Mouse (Mus musculus) telencephalon, adult 2 months (tissue): Measurements from ENCODE around the gene Zfp609.

Source experiments
- DNase-seq: peaks from one replicate; pipeline ENCODE4 v3.0.0-alpha.2; 2011; ENCODE audit warnings: low read depth, low spot score

Gene Zfp609

DNA sequence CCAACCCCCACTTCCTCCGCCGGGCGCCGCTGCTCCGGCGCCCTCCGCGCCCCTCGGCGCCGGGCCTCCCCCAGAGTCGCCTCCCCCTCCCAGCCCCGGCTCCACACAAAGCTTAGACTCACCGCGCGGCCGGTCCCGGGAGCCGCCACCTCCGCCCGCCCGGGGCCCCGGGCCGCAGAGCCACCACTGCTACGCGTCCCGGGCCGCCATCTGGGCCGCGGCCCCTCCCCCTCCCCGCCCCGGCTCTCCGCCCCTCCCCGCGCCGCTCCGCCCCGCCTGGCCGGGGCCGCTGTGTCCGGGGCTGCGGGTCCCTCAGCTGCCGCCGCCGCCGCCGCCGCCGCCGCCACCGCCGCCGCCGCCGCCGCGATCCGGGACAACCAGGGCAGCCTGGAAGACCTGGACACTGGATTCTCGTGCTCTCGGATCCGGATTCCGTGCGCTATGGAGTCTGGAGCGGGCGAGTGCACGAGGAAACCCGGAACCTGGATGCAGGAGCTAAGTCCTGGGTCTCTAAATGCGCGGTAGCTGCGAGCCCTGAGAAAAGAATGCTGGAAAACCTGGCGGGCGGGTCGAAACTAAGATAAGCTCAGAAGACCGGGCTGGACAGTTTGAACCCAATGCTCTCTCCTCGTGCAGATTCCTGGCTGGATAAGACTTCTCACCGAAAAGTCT lies at the start of gene Zfp609:
Gene Zfp609, minus strand, starts transcription at position 221 of the 672 bp plus-strand sequence.
- peak; percentile 85 for DNase-seq

DNA sequence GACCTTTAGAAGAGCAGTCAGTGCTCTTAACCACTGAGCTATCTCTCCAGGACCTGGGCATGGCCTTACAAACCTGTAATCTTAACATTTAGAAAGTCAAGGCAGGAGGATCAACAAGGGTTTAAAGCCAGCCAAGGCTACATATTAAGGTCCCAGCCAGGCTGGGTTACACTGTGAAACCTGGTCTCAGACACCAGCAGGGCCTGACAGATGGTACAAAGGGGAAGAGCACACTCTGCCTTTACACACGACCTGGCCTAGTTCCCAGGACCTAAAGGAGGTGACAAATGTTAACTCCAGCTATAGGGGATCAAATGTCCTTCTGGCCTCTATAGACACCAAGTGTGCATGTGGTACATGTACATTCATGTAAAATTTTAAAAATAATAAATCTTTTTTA lies 32.3 kb upstream of the Zfp609 start:
- DNase-seq: no peak

DNA sequence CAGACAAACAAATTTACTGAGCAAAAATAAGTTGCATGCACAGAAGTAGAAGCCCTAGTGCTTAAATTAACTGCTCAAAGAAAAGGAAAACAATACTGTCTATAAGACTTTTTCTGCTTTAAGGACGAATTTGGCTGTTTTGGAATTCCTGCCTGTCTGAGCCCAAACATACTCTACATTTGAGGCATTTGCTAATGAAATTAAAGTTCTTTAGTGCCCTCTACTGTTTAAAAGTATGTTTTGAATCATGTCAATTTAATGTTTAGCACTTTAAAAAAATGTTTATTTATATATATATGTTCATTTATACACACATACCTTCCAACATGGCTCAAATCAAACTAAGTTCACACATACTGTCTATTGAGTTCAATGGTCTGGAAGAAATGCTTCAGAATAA lies 22.8 kb upstream of the Zfp609 start:
- no peak for DNase-seq

DNA sequence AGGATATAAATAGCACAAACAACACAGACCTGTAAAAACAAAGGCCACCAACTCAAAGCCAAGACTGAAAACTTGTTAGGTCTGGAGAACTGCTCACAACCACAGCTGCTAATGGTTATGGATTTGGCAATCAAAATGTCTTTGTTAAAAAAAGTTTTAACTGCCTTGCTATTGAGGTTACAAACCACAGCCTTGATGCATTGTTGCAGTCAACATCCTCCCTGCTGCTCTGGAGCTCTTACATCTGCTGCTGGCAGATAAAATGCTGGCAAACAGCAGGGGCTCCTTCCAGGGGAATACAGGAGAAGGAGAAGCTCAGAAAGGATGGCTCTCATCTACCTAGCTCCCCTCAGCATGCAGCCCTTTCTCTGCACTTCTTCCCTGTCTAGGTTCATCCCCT lies 20.8 kb upstream of the Zfp609 start:
- DNase-seq: no peak

DNA sequence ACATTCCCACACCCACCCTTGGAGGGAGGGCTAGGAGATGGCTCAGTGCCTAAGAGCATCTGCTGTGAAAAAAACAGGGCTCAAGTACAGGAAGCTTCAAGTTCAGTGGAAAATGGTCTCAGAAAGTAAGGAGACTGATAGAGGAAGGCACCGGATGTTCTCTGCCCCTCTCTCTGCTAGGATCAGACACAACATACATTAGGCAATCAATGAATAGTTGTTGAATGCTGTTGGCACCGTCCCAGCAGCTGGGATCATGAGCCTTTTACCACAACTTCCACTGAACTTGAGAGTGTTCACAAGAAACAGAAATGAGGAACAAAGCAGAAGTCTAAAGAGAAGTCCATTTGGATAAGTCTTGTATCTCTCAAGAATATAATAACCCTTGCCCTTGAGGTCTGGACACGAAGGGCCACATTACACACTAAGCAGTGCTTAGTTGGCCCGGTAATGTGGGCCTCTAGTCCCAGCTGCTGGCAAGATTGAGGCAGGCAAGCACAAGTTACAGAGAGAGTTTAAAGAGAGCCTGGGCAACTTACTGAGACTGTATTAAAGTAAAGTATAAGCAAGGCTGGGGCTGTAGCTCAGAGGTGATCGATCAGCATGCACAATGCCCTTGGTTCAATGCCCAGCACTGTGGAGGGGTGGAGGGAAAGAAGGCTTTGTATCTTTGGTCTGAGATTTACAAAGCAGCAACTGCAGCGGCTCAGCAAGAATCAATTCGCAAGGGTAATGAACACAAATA lies 17.2 kb upstream of the Zfp609 start:
- DNase-seq: no peak

DNA sequence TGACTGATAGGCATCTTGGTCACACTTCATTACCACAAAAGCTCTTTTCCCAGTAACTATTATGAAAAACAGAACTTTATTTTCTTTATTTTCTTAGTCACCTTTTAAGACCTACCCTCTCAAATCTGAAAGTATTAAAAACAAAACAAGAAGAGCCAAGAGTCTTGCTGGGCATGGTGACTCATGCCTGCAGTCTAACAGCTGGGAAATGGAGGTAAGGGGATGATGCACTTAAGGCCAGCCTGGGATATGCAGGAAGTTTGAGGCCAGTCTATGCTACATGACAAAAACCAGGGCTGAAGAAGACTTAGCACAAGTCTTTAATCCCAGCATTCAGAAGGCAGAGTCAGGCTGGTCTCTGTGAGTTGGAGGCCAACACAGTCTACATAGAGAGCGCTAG lies 12.5 kb upstream of the Zfp609 start:
- DNase-seq: no peak

DNA sequence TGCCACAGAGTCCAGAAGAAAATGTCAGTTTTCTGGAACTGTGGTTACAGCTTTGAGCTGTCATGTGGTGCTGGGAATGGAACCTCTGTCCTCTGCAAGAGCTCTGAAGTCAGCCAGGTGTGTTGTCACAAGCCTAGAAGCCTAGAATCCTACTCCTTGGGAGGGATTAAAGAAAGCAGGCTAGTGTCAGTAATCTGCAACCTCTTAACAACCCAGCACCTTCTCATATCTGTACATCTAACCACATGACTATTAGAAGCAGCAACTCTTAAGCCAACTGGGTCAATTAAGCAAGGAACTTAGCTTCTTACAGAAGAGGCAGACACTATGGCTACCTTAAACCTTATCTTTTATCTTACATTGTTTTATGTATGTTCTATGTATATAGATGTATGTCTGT lies 9.6 kb upstream of the Zfp609 start:
- no peak for DNase-seq

DNA sequence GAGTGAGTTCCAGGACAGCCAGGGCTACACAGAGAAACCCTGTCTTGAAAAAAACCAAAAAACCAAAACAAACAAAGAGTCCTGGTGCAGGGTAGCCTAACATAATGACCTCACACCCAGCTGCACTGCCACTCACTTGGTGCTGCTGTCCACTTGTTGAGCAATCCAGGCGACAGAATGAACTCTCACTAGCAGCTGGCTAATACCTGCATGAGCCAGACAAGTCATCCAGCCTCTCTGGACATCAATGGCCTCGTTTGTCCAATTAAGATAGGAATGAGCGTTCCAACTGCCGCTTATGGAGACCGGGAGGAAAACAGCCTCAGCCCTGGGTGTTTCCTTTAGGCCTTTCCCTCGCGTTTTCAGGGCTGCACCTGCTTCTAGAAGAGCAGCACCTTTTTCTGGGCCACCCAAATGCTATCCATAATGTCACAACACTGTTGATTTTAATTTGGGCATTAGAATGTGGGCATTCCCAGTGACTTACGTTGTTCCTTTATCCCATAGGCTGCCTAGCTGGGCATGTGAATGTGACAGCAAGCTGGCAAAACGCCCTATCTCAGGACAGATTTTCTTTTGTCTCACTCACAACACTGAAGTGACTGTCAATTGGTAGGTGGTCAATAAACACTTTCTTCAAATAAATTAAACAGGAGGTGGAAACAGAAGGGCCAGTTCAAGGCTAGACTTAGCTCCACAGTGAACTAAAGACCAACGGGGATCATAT lies 7.4 kb upstream of the Zfp609 start:
- DNase-seq: no peak

DNA sequence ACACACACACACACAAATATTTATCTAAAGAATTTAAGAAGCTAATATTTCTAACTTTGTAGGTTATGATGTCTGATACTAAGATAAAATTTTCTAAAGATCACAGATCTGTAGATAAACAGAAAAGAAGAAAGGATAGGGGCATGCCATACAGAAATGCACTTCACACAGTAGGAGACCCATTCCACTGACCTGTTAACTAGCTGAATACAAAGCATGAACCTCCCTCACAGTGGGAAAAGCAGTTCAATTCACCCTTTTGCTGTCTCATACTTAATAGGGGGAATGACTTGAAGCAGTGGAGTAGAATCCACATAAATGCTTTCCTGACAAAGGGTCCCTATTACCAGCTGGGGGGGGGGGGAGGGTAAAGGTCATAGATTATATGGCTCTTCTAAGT lies 6.3 kb upstream of the Zfp609 start:
- DNase-seq: no peak

DNA sequence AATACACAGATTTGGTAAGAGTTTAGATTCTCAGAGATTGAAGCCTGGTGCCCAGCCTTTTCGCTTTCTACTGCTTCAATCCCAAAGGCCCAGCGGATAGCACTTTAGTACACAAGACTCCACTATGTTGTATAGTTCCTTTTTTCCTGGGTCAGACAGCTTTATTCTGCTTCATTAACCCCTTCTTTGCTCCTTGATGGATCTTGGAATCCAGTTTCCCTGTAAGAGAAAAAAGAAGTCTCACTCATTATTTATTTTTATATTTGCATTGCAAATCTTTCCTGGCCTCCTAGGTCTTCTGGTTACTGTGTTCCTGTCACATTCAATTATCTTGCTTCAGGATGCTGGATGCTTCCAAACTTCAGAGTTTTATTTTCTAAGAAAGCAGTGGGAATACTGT lies 5.9 kb upstream of the Zfp609 start:
- no peak for DNase-seq

DNA sequence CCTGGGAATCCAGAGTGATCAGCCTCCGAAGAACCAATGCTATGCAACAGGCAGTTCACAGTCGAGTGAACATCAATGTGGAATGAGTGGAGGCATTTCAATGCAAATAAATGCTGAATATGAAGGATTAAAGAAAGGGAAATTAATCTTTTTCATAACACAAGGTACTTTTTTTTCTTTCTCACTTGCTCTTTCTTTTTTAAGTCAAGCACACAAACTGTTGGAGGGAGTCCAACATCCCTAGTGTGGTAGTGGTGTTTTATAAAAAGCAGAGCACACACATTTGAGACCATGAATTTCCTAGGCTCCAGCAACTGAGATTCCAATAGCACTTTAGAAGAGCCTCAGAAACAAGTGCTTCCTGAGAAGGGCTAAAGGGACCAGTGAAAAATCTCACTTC lies 4.7 kb upstream of the Zfp609 start:
- DNase-seq: peak; percentile 53

DNA sequence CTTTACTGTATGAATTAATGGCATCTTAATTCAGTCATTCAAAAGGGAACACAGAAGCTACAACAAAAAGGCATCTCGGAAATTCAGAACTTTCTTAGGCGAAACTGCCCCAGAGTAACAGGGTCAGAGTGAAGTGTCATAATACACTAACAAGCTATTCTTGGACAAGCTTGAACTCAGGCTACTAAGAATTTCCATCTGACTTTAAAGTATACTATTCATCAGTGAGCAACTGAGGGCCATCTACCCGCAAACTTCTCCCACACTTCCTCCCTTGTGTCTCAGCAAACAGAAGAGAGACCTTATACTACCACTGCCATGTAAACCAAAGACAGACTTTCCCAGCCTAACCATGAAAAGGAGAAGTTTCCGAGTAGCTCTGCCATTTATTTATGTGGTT lies 3.8 kb upstream of the Zfp609 start:
- DNase-seq: no peak

DNA sequence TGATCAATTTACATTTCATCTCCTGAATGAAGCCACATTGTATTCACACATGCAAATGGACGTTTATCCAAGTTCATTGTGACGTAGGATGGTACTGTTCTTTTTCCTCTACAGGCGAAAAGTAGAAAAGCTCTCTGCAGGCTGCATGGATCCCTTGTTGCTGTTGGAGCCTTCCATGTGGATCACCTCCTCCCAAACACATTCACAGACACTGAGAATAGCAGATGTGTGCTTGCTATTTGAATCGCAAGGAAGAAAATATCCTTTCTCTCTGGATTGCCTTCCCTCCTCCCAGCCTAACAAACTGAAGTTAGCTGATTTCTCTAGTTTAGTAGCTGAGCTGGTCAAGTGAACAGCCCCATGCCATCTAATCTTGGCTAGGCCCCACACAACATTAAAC lies 2.9 kb upstream of the Zfp609 start:
- peak; percentile 76 for DNase-seq

DNA sequence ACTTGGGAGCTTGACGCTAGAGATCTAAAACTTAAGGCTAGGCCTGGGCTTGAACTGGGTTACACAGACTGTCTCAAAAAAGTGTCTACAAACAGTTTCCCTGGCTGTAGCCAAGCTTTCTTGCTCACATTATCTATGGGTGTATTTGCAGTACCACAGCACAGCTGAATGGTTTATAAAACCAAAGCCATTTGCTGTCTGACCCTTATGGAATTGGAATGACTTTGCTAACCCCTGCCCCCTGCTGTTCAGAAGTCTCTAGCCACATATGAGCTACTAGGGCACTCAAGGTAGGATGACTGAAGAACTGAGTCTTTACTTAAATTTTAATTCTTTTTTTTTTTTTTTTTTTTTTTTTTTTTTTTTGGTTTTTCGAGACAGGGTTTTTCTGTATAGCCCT lies 2.0 kb upstream of the Zfp609 start:
- no peak for DNase-seq

DNA sequence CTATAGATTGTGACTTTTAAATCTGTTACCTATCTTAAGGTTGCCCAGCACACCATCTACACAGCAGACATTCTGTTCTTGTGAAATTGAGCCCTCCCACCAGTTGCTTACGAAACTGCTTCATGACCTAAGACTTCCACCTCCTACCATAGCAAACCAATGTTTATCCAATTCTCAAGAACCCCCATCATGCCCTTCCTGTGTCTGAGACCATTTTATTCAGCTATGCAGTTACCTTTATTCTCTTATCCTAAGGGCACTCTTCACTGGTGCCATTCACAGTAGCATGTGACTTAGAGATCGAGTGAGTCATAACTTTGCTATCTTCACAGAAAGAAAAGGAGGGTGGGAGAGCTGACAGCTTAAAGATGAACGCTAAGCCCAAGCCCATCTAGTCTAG lies 1.1 kb upstream of the Zfp609 start:
- no peak for DNase-seq

DNA sequence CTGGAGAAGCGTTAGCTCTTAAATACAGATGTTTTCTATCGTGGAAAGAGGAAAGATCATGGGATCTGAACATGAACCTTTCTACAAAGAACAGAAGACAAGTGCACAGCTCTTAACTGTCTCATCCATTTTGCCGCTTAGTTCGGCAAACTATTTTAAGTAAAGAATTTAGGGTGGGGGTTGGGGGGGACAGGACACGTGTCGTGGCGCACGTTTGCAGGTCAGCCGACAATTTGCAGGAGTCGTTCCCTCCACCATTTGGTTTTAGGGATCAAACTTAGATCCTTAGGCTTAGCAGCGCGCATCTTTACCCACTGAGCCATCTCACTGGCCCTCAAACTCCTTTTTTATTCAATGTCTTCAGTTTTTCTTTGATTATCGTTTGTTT lies 646 bp upstream of the Zfp609 start:
- no peak for DNase-seq

DNA sequence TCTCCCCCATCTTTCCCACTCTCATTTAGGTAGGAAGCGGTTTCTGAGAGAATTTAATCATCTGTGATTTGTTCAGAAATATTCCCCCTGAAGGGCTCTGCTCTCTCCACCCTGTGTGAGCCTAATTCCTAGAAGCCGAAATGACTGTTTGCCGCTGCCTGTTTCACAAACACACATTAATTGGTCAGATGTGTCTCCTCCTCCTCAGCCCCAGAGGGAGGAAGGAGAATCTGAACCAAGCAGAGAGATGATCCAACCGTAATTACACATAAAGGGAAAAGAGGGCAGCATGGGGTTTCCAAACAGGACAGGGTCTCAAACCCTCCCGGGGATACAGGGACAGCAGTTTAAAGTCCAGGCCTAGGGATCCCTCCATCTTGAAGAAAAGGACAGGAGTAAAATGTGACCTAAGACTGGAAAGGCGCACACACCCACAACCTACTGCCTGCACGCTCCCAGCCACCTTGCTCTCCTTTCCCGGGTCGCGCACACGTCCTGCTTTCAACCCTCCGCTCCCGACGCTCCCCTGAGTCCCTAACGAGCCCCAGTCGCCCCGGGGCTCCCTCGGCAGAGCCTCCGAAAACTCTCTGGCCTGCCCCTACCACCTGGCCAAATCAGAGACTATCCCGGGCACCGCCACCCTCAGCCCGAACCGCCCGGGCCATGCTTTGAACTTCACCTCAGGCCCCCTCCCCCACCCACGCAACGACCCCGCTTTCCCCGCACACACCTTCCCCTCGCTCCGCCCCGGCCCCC lies 598 bp downstream of the Zfp609 start:
- no peak for DNase-seq

DNA sequence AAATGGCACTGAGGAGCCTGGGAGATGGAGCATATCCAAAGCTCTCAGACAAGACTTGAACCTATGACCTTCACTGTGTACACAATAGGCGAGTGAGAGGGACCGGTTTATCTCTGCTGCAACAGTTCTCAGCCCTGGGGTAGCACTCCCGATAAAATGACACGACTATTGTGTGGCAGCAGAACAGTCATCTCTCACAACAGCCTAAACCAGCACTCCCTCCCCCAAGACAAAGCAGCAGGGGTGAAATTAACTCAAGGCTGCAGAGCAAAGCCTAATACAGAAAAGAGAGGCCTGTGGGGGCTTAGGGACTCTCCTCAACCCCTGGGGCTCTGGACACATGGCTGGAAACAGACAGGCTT lies 1.2 kb downstream of the Zfp609 start:
- no peak for DNase-seq

DNA sequence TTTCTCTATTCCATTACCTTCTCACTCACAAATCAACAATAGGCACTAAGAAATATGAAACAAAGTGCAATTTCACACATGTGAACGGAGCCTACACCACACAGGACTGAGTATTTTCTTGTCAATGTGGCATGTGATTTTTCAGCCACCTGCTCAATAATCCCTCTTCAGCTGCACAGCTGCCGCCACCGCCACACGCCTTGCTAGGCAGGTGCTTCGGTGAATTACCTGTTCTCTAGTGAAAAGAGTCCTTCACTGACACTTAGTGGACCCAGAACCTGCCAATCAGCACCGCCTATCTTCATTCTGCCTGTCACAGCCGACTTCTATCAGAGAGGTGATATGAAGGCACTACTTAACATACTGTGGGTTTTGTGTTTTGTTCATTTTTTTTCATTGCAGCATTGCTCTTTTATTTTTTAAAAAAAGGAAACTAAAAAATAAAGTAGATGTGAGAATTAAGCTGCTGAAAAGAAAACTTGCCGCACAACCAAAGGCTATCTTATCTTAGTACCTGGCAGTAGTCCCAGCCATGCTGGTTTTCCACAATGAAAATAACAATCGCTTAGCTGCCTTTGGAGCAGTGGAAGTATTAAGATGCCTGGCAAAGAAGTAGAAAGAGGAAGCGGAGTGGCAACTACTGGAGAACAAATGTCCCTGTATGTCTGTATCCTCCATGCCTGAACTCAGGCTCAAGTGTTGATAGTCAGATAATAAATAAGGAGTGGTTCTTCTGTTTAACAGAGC lies 3.5 kb downstream of the Zfp609 start:
- no peak for DNase-seq

DNA sequence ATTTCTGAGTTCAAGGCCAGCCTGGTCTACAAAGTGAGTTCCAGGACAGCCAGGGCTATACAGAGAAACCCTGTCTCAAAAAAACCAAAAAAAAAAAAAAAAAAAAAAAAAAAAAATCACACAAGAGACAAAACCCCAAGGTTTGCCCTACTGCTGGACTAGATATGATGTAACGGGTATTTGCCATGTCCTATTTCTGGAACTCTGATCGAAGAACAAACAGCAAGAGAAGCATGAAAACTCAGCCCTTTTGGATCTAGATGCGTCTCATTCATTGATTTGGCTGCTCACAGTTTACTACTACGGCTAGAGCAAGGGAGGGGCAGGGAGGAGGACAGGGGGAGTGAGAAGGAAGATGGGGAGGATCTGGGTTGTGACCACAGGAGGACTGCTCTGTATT lies 5.4 kb downstream of the Zfp609 start:
- no peak for DNase-seq

DNA sequence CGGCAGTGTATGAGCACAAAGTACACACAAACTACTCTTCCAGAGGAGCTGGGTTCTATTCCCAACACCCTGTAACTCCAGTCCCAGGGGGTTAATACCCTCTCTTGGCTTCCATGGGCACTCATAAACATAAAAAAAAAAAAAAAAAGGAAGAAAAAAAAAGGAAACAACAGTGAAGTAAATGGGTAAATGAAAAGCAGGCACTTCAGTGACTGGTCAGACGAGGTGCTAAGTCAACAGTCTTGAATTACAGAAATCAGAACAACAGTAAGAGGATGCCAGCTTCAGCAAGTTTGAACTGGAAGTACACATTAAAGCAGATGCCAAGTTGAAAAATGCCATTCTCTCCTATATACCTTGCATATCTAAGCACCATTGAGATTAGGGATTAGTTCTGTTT lies 7.1 kb downstream of the Zfp609 start:
- no peak for DNase-seq

DNA sequence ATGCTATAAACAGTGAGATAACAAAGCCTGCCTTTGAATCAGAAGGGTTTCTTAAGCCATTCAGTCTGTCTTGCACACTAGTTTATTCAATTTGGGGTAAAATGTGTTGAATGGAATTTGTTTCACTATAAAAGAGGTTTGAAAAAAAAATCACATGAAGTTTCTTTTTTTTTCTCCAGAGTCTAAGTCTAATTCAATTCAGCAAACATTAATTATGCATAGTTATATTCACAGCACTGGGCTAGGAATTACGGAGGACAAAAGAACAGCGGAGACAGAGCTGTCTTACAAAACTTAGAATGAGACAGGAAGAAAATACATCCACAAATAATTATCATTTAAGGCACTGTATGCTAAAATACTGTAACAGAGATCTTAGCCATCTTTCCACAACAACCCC lies 9.0 kb downstream of the Zfp609 start:
- no peak for DNase-seq
